Mouse (Mus musculus): ENCODE results near the gene Ano1.

GRCm38 (mm10) chr7:144609568-144609967 lies 142.2 kb downstream of the Ano1 start:
- TF ChIP-seq CTCF (IDR thresholded peaks at IDR 0.05; ENCODE audit: borderline replicate concordance, extremely low read depth, insufficient read depth, insufficient read length), result no peak
- no peak for TF ChIP-seq POLR2A (IDR thresholded peaks at IDR 0.05; ENCODE audit: borderline replicate concordance, extremely low read depth, insufficient read depth, insufficient read length, poor library complexity, severe bottlenecking)
